Mouse (Mus musculus) heart, adult 2 months (tissue): ENCODE measurements around the gene Cib3. TPM values are rescaled to one million over a fixed set of nuclear protein-coding genes. Genes with fewer than 3 reads are reported as not detected.

Experiments
- DNase-seq, 2 experiments: peaks; one replicate each; pipeline ENCODE4 v3.0.0; 2021
- H3K27ac ChIP-seq: fragments of 200-600 bp; 2 replicates; pipeline ENCODE4 v1.8.1; 2022
- H3K27me3 ChIP-seq: fragments of 200-500 bp; 2 replicates; pipeline ENCODE4 v1.6.1; 2012; ENCODE audit warnings: mild to moderate bottlenecking, low read length, inconsistent platforms, mixed read lengths; ENCODE audit not compliant: control insufficient read depth, insufficient read depth
- H3K36me3 ChIP-seq: fragments of 200-500 bp; 2 replicates; pipeline ENCODE4 v1.6.1; 2012; ENCODE audit warnings: low read length, inconsistent platforms; ENCODE audit not compliant: control insufficient read depth, insufficient read depth
- H3K4me1 ChIP-seq: fragments of 200-500 bp; 2 replicates; pipeline ENCODE4 v1.6.1; 2011; ENCODE audit warnings: low read length; ENCODE audit not compliant: control insufficient read depth, insufficient read depth
- H3K4me3 ChIP-seq: fragments of 200-600 bp; 2 replicates; pipeline ENCODE4 v1.8.1; 2022
- H3K79me2 ChIP-seq: fragments of 200-500 bp; replicated peaks from 2 replicates; pipeline ENCODE4 v1.6.1; 2012; ENCODE audit warnings: mild to moderate bottlenecking, inconsistent platforms, low read length, moderate library complexity, mixed read lengths; ENCODE audit not compliant: control insufficient read depth, insufficient read depth
- H3K9ac ChIP-seq: fragments of 200-500 bp; 2 replicates; pipeline ENCODE4 v1.6.1; 2012; ENCODE audit warnings: low read depth, mild to moderate bottlenecking, control low read depth, inconsistent platforms, low read length, mixed read lengths
- CTCF ChIP-seq: fragments of 200-600 bp; IDR thresholded peaks from 2 replicates; pipeline ENCODE4 v1.8.1; 2022; ENCODE audit warnings: antibody characterized with exemption, mild to moderate bottlenecking, moderate library complexity
- EP300 ChIP-seq: fragments of 200-500 bp; IDR thresholded peaks from 2 replicates; pipeline ENCODE4 v1.6.1; 2011; ENCODE audit warnings: low read depth, low read length, control low read depth; ENCODE audit not compliant: insufficient read depth
- POLR2A ChIP-seq: fragments of 200-500 bp; IDR thresholded peaks from 2 replicates; pipeline ENCODE4 v1.6.1; 2011; ENCODE audit warnings: mild to moderate bottlenecking, low read depth, low read length, control low read depth; ENCODE audit not compliant: insufficient read depth
- WGBS: fragments of 180-500 bp; shearing (Covaris S2); methylation state at CpG from one replicate; pipeline ENCODE4 v1.1.7; 2018; 5-methylcytosine and 5-hydroxymethylcytosine counted together
- intact Hi-C: fragments of 180-260 bp; cut with DNase I; formaldehyde crosslinking; loops from one replicate; pipeline ENCODE4 v1.15.1; 2025
- polyA plus RNA-seq: library from polyadenylated mRNA; depleted of rRNA; stranded (reverse); fragments of >200 nt; gene quantifications from 2 replicates; pipeline ENCODE4 v1.2.3, GENCODE M21; 2012
- total RNA-seq, 2 experiments: library from RNA; stranded (reverse); gene quantifications; 2 replicates each; pipeline ENCODE4 v1.2.3; 2021

Gene Cib3
- total and polyA plus RNA-seq, 3 experiments: 0.66 to 1.5 (median 1.1) TPM

- TF ChIP-seq EP300 (peak; percentile 80), CTCF (peak; percentile 85), POLR2A (peak; percentile 84)
- H3K27me3 ChIP-seq: no peaks in the 10 kb centered on the region
- H3K36me3 ChIP-seq: no peaks in the 10 kb centered on the region; the same call in none of the 2 replicates
- intact Hi-C loops: loop anchor here (5.0 kb wide), 2 partner anchors 62 to 128 kb away; no protein-coding TSS in a partner anchor
- DNase-seq: peak; percentile 95 to 99
- H3K9ac ChIP-seq: peak within 1 kb of the TSS; percentile 88
- peak within 1 kb of the TSS; percentile 71 for H3K4me3 ChIP-seq
- peaks cover 5% of the 10 kb centered on the region for H3K79me2 ChIP-seq
- peaks cover 15% of the 10 kb centered on the region for H3K4me1 ChIP-seq
- WGBS: under 1% methylated on average over 54 of the region's 54 CpGs
- H3K27ac ChIP-seq: peak within 1 kb of the TSS; percentile 92
Observed at GRCm38 (mm10) chr8:72239499-72240402, 27.1 kb upstream of the Cib3 start, which contains the start of gene Ap1m1. Ap1m1 (plus strand) TSS chr8:72240018.

GRCm38 (mm10) chr8:72222656-72223055 is 10.0 kb upstream of the Cib3 start:
- Histone ChIP-seq H3K36me3 (no peaks in the 10 kb centered on the region), H3K79me2 (peaks cover 2% of the 10 kb centered on the region; the same call in 1 of the 2 replicates), H3K27ac (no peak overlapping the region), H3K9ac (no peak overlapping the region), H3K4me3 (no peak overlapping the region), H3K4me1 (peaks cover 1% of the 10 kb centered on the region; the same call in 1 of the 2 replicates), H3K27me3 (no peaks in the 10 kb centered on the region)
- DNase-seq: no peak
- WGBS: 78% methylated on average over 5 of the region's 5 CpGs
- no peak for TF ChIP-seq CTCF
- TF ChIP-seq EP300: no peak
- TF ChIP-seq POLR2A: no peak
- intact Hi-C loops: no loop called here

GRCm38 (mm10) chr8:72220758-72221157 is 8.1 kb upstream of the Cib3 start:
- intact Hi-C loops: no loop called here
- Histone ChIP-seq H3K27ac (no peak overlapping the region), H3K79me2 (peaks cover 2% of the 10 kb centered on the region; the same call in 1 of the 2 replicates), H3K4me3 (no peak overlapping the region; the same call in 1 of the 2 replicates), H3K4me1 (peaks cover 1% of the 10 kb centered on the region; the same call in 1 of the 2 replicates), H3K9ac (no peak overlapping the region), H3K36me3 (no peaks in the 10 kb centered on the region), H3K27me3 (no peaks in the 10 kb centered on the region)
- no peak for TF ChIP-seq EP300
- peak; percentile 50 for TF ChIP-seq CTCF
- 77% methylated on average over 4 of the region's 4 CpGs for WGBS
- no peak for DNase-seq

GRCm38 (mm10) chr8:72219541-72220363 is 7.1 kb upstream of the Cib3 start, which contains the start of gene Fam32a:
Fam32a (plus strand) TSS chr8:72219730.
- 6% methylated on average over 39 of the region's 39 CpGs for WGBS
- peak; percentile 84 to 91 for DNase-seq
- Histone ChIP-seq H3K4me1 (peaks cover 1% of the 10 kb centered on the region; the same call in 1 of the 2 replicates), H3K79me2 (peaks cover 2% of the 10 kb centered on the region; the same call in 1 of the 2 replicates), H3K9ac (peak within 1 kb of the TSS; percentile 82), H3K27me3 (no peaks in the 10 kb centered on the region), H3K27ac (peak within 1 kb of the TSS; percentile 90), H3K4me3 (peak within 1 kb of the TSS; percentile 78), H3K36me3 (no peaks in the 10 kb centered on the region)
- intact Hi-C loops: loop anchor here (1.0 kb wide), 1 partner anchor 24 kb away; no protein-coding TSS in a partner anchor
- TF ChIP-seq POLR2A: peak; percentile 78
- peak; percentile 86 for TF ChIP-seq EP300
- TF ChIP-seq CTCF: no peak

- intact Hi-C loops: loop anchor here (1.0 kb wide), 1 partner anchor 24 kb away; no protein-coding TSS in a partner anchor
- Histone ChIP-seq H3K27ac (peak overlapping the region; percentile 90), H3K4me3 (peak overlapping the region; percentile 78), H3K4me1 (peaks cover 1% of the 10 kb centered on the region; the same call in 1 of the 2 replicates), H3K9ac (no peak overlapping the region), H3K79me2 (peaks cover 2% of the 10 kb centered on the region; the same call in 1 of the 2 replicates), H3K27me3 (no peaks in the 10 kb centered on the region), H3K36me3 (no peaks in the 10 kb centered on the region)
- 73% methylated on average over 10 of the region's 10 CpGs for WGBS
- TF ChIP-seq EP300 (no peak), CTCF (no peak), POLR2A (no peak)
- no peak for DNase-seq
Observed at GRCm38 (mm10) chr8:72218781-72219540, 6.3 kb upstream of the Cib3 start.
